Mouse (Mus musculus) left cerebral cortex, adult 9 months (tissue): Measurements from ENCODE around the gene Serp2.
"Not testable (repeated sequence)": the region's sequence is repeated elsewhere in the genome, so short reads cannot be mapped to it uniquely, and the experiment has no call there.

ENCODE experiments used
- DNase-seq, 2 experiments: peaks; one replicate each; pipeline ENCODE4 v3.0.0; 2022; ENCODE audit warnings: low spot score in 2 of 2

Gene Serp2

GRCm38 (mm10) chr14:76569271-76569961 is 12.7 kb upstream of the Serp2 start:
- DNase-seq = no peak

- no peak for DNase-seq
Measured at GRCm38 (mm10) chr14:76568548-76568947, 11.9 kb upstream of the Serp2 start.

GRCm38 (mm10) chr14:76567280-76567679 is 10.6 kb upstream of the Serp2 start:
- DNase-seq = no peak

- no peak for DNase-seq
Measured at GRCm38 (mm10) chr14:76566711-76567110, 10.0 kb upstream of the Serp2 start.

GRCm38 (mm10) chr14:76566193-76566592 is 9.5 kb upstream of the Serp2 start:
- DNase-seq = no peak

- no peak for DNase-seq
Measured at GRCm38 (mm10) chr14:76559208-76559607, 2.5 kb upstream of the Serp2 start.

GRCm38 (mm10) chr14:76558171-76558570 is 1.5 kb upstream of the Serp2 start:
- not testable (repeated sequence) for DNase-seq

GRCm38 (mm10) chr14:76556031-76556851 is 448 bp downstream of the Serp2 start:
- DNase-seq = peak in 1 of 2 experiments; percentile 59

- DNase-seq = peak in 1 of 2 experiments; percentile 21
Measured at GRCm38 (mm10) chr14:76555263-76556030, 1.2 kb downstream of the Serp2 start.

- no peak for DNase-seq
Measured at GRCm38 (mm10) chr14:76544136-76544535, 12.6 kb downstream of the Serp2 start.

GRCm38 (mm10) chr14:76541341-76541740 is 15.3 kb downstream of the Serp2 start:
- DNase-seq = no peak

GRCm38 (mm10) chr14:76540005-76540670 is 16.6 kb downstream of the Serp2 start:
- DNase-seq = peak in 1 of 2 experiments; percentile 48

GRCm38 (mm10) chr14:76536921-76537320 is 19.8 kb downstream of the Serp2 start:
- no peak for DNase-seq

GRCm38 (mm10) chr14:76535096-76535495 is 21.6 kb downstream of the Serp2 start:
- no peak for DNase-seq

- no peak for DNase-seq
Measured at GRCm38 (mm10) chr14:76533170-76533815, 23.4 kb downstream of the Serp2 start.

GRCm38 (mm10) chr14:76532257-76533169 is 24.2 kb downstream of the Serp2 start:
- no peak for DNase-seq

- no peak for DNase-seq
Measured at GRCm38 (mm10) chr14:76531027-76531660, 25.5 kb downstream of the Serp2 start.

GRCm38 (mm10) chr14:76528641-76529040 is 28.0 kb downstream of the Serp2 start:
- DNase-seq = no peak

- no peak for DNase-seq
Measured at GRCm38 (mm10) chr14:76527758-76528313, 28.9 kb downstream of the Serp2 start.
